Mouse (Mus musculus) neural tube, embryonic 14.5 days (tissue): ENCODE measurements around the gene Ccl1. TPM values are rescaled to one million over a fixed set of nuclear protein-coding genes. Genes with fewer than 3 reads are reported as not detected.

ENCODE experiments used
- ATAC-seq: fragments of 200-750 bp; cut with Nextera tagmentation; 2 replicates; pipeline ENCODE4 v1.8.0; 2017; ENCODE audit warnings: low read depth, mild to moderate bottlenecking, moderate TSS enrichment, moderate library complexity
- H3K27ac ChIP-seq: fragments of 300-500 bp; sonication (generic); 2 replicates; pipeline ENCODE4 v1.5.1; 2014; ENCODE audit warnings: low read depth, mild to moderate bottlenecking, control low read depth, low read length, moderate library complexity, mixed read lengths
- H3K27me3 ChIP-seq: fragments of 300-500 bp; sonication (generic); 2 replicates; pipeline ENCODE4 v1.6.1; 2014; ENCODE audit warnings: low read length; ENCODE audit not compliant: control insufficient read depth, insufficient read depth
- H3K36me3 ChIP-seq: fragments of 300-500 bp; sonication (generic); 2 replicates; pipeline ENCODE4 v1.6.1; 2014; ENCODE audit warnings: low read length, mixed read lengths; ENCODE audit not compliant: control insufficient read depth, insufficient read depth
- H3K4me1 ChIP-seq: fragments of 300-500 bp; sonication (generic); 2 replicates; pipeline ENCODE4 v1.6.1; 2014; ENCODE audit warnings: low read length; ENCODE audit not compliant: control insufficient read depth, insufficient read depth
- H3K4me2 ChIP-seq: fragments of 300-500 bp; sonication (generic); 2 replicates; pipeline ENCODE4 v1.6.1; 2014; ENCODE audit warnings: mild to moderate bottlenecking, low read depth, low read length, control low read depth
- H3K4me3 ChIP-seq: fragments of 300-500 bp; sonication (generic); 2 replicates; pipeline ENCODE4 v1.5.1; 2014; ENCODE audit warnings: low read depth, low read length, control low read depth, mixed read lengths
- H3K9ac ChIP-seq: fragments of 300-500 bp; sonication (generic); replicated peaks from 2 replicates; pipeline ENCODE4 v1.6.1; 2014; ENCODE audit warnings: low read depth, mild to moderate bottlenecking, control low read depth, low read length, mixed read lengths
- H3K9me3 ChIP-seq: fragments of 300-500 bp; sonication (generic); 2 replicates; pipeline ENCODE4 v1.6.1; 2016; ENCODE audit warnings: low read length; ENCODE audit not compliant: control insufficient read depth
- WGBS: fragments of 180-500 bp; shearing (Covaris S2); extraction: QIAGEN DNeasy Blood & Tissue Kit; methylation state at CpG from one replicate; pipeline ENCODE4 v1.1.7; 2014; 5-methylcytosine and 5-hydroxymethylcytosine counted together
- polyA plus RNA-seq: library from polyadenylated mRNA; unstranded; fragments of >200 nt; fragmentation: Nextera tagmentation; extraction: Ambion mirVana; gene quantifications from 2 replicates; pipeline ENCODE4 v1.2.1, GENCODE M21; 2014

Ccl1 gene
- polyA plus RNA-seq: 0.98 and 1.6 TPM in 2 replicates

GRCm38 (mm10) chr11:82305590-82305989, at the start of gene Ccl1:
Ccl1 (minus strand) TSS chr11:82305690.
- no peaks in the 10 kb centered on the region for H3K36me3 ChIP-seq
- no peak for ATAC-seq
- H3K27me3 ChIP-seq: no peaks in the 10 kb centered on the region
- no peaks in the 10 kb centered on the region for H3K9me3 ChIP-seq
- no peak within 1 kb of the TSS for H3K9ac ChIP-seq
- H3K27ac ChIP-seq: no peak within 1 kb of the TSS
- H3K4me2 ChIP-seq: no peak within 1 kb of the TSS
- H3K4me3 ChIP-seq: no peak within 1 kb of the TSS
- no peaks in the 10 kb centered on the region for H3K4me1 ChIP-seq
- WGBS: 80% methylated on average over 4 of the region's 4 CpGs

- H3K4me2 ChIP-seq: no peak overlapping the region
- H3K27ac ChIP-seq: no peak overlapping the region
- H3K9me3 ChIP-seq: no peaks in the 10 kb centered on the region
- WGBS: 87% methylated on average over 10 of the region's 10 CpGs
- no peaks in the 10 kb centered on the region for H3K4me1 ChIP-seq
- H3K9ac ChIP-seq: no peak overlapping the region
- H3K36me3 ChIP-seq: no peaks in the 10 kb centered on the region
- no peaks in the 10 kb centered on the region for H3K27me3 ChIP-seq
- ATAC-seq: no peak
- no peak overlapping the region for H3K4me3 ChIP-seq
These were observed 45.5 kb upstream of the Ccl1 start for GRCm38 (mm10) chr11:82351039-82351438.

GRCm38 (mm10) chr11:82340900-82341299, 35.4 kb upstream of the Ccl1 start:
- peaks cover 7% of the 10 kb centered on the region; the same call in 1 of the 2 replicates for H3K4me1 ChIP-seq
- 59% methylated on average over 2 of the region's 2 CpGs for WGBS
- no peak overlapping the region for H3K4me3 ChIP-seq
- ATAC-seq: no peak
- H3K36me3 ChIP-seq: no peaks in the 10 kb centered on the region
- H3K9me3 ChIP-seq: no peaks in the 10 kb centered on the region
- no peak overlapping the region for H3K27ac ChIP-seq
- H3K4me2 ChIP-seq: no peak overlapping the region
- no peak overlapping the region for H3K9ac ChIP-seq
- no peaks in the 10 kb centered on the region for H3K27me3 ChIP-seq

GRCm38 (mm10) chr11:82340416-82340815, 34.9 kb upstream of the Ccl1 start:
- 29% methylated on average over 6 of the region's 6 CpGs for WGBS
- Histone ChIP-seq H3K9me3 (no peaks in the 10 kb centered on the region), H3K4me1 (peaks cover 7% of the 10 kb centered on the region; the same call in 1 of the 2 replicates), H3K27ac (no peak overlapping the region), H3K4me3 (no peak overlapping the region), H3K36me3 (no peaks in the 10 kb centered on the region), H3K27me3 (no peaks in the 10 kb centered on the region), H3K4me2 (no peak overlapping the region), H3K9ac (no peak overlapping the region)
- no peak for ATAC-seq

- Histone ChIP-seq H3K36me3 (no peaks in the 10 kb centered on the region), H3K4me3 (no peak overlapping the region), H3K27me3 (no peaks in the 10 kb centered on the region), H3K27ac (peak overlapping the region; percentile 10; the same call in 1 of the 2 replicates), H3K9ac (no peak overlapping the region), H3K4me1 (peaks cover 7% of the 10 kb centered on the region; the same call in 1 of the 2 replicates), H3K4me2 (no peak overlapping the region), H3K9me3 (no peaks in the 10 kb centered on the region)
- 8% methylated on average over 7 of the region's 7 CpGs for WGBS
- peak; percentile 84 for ATAC-seq
These were observed 34.5 kb upstream of the Ccl1 start for GRCm38 (mm10) chr11:82339921-82340401.

- no peaks in the 10 kb centered on the region for H3K27me3 ChIP-seq
- H3K4me1 ChIP-seq: no peaks in the 10 kb centered on the region
- H3K9me3 ChIP-seq: no peaks in the 10 kb centered on the region
- H3K36me3 ChIP-seq: no peaks in the 10 kb centered on the region
- ATAC-seq: no peak
- H3K4me3 ChIP-seq: no peak overlapping the region
- H3K9ac ChIP-seq: no peak overlapping the region
- WGBS: 54% methylated on average over 7 of the region's 7 CpGs
- H3K27ac ChIP-seq: no peak overlapping the region
- H3K4me2 ChIP-seq: no peak overlapping the region
These were observed 7.7 kb upstream of the Ccl1 start for GRCm38 (mm10) chr11:82313153-82313552.

- H3K9ac ChIP-seq: no peak overlapping the region
- no peak overlapping the region for H3K27ac ChIP-seq
- ATAC-seq: peak; percentile 21; the same call in 1 of the 2 replicates
- no peaks in the 10 kb centered on the region for H3K9me3 ChIP-seq
- H3K4me1 ChIP-seq: no peaks in the 10 kb centered on the region
- H3K36me3 ChIP-seq: no peaks in the 10 kb centered on the region
- 18% methylated on average over 12 of the region's 12 CpGs for WGBS
- H3K27me3 ChIP-seq: no peaks in the 10 kb centered on the region
- H3K4me2 ChIP-seq: 0 out of 2 replicates have a peak overlapping the region, but pooled peaks have one; percentile 29
- no peak overlapping the region for H3K4me3 ChIP-seq
These were observed 5.0 kb upstream of the Ccl1 start for GRCm38 (mm10) chr11:82310336-82311045.

GRCm38 (mm10) chr11:82297895-82298294, 7.6 kb downstream of the Ccl1 start:
- H3K9ac ChIP-seq: no peak overlapping the region
- H3K4me1 ChIP-seq: no peaks in the 10 kb centered on the region
- no peak overlapping the region for H3K4me2 ChIP-seq
- ATAC-seq: no peak
- H3K4me3 ChIP-seq: no peak overlapping the region
- H3K27ac ChIP-seq: no peak overlapping the region
- H3K36me3 ChIP-seq: no peaks in the 10 kb centered on the region
- H3K9me3 ChIP-seq: no peaks in the 10 kb centered on the region
- H3K27me3 ChIP-seq: no peaks in the 10 kb centered on the region
- WGBS: 83% methylated on average over 4 of the region's 4 CpGs

GRCm38 (mm10) chr11:82290841-82291240, 14.6 kb downstream of the Ccl1 start:
- Histone ChIP-seq H3K9me3 (no peaks in the 10 kb centered on the region), H3K4me2 (no peak overlapping the region), H3K9ac (no peak overlapping the region), H3K4me1 (no peaks in the 10 kb centered on the region), H3K36me3 (no peaks in the 10 kb centered on the region), H3K27me3 (no peaks in the 10 kb centered on the region), H3K27ac (no peak overlapping the region), H3K4me3 (no peak overlapping the region)
- no peak for ATAC-seq
